Comparison of ENCODE assay signal across 9 mouse cellular contexts in genomic region chr11:62744103-62744502, GRCm38 (mm10). TPM values are rescaled to one million over a fixed set of nuclear protein-coding genes. Genes with fewer than 3 reads are reported as not detected.
A peak's percentile ranks its signal among the peaks of the same experiment; 100 is the strongest.
DNase-seq lines count a peak whose midpoint lies in the region; ATAC-seq and TF ChIP-seq lines count a peak whose summit lies in the region.
"Had no signal": no experiment of that assay in that cellular context is flagged by ENCODE, and none has a peak within 500 bp of the region (broad histone marks: within the 10 kb centered on the region; RNA-seq: fewer than 3 reads in every experiment).

No protein-coding gene starts in this region.

- 44% methylated on average over 5 of the region's 5 CpGs for WGBS in kidney, adult 2 months
- 49% methylated on average over 5 of the region's 5 CpGs for WGBS in limb, embryonic 10.5 days
- WGBS in neural tube, embryonic 15.5 days, result 50% methylated on average over 5 of the region's 5 CpGs

- H3ac ChIP-seq in C2C12 (ENCODE audit: control insufficient read depth, insufficient read length, low read depth), result no peak overlapping the region

- H3K9me3 ChIP-seq in limb, embryonic 10.5 days (replicated peaks), result no peaks in the 10 kb centered on the region
- no peaks in the 10 kb centered on the region for H3K9me3 ChIP-seq in neural tube, embryonic 15.5 days (replicated peaks)
- H3K9me3 ChIP-seq: stomach, embryonic 15.5 days had no signal

- TF ChIP-seq CTCF in C2C12 (IDR thresholded peaks at IDR 0.05; ENCODE audit: control insufficient read depth, insufficient read depth, insufficient read length), result peak; percentile 60
- TF ChIP-seq CTCF in kidney, adult 2 months (conservative IDR thresholded peaks at IDR 0.05; ENCODE audit: insufficient read depth, insufficient read length, low read depth, low read length), result peak; percentile 88

- no peak overlapping the region for H3K4me3 ChIP-seq in C2C12 (ENCODE audit: insufficient read depth, poor library complexity, severe bottlenecking)
- no peak overlapping the region for H3K4me3 ChIP-seq in kidney, adult 2 months (ENCODE audit: insufficient read depth, low read depth, low read length)
- no peak overlapping the region for H3K4me3 ChIP-seq in limb, embryonic 10.5 days
- no peak overlapping the region for H3K4me3 ChIP-seq in neural tube, embryonic 15.5 days (replicated peaks)
- H3K4me3 ChIP-seq: stomach, embryonic 15.5 days had no signal

- no peaks in the 10 kb centered on the region for H3K27me3 ChIP-seq in C2C12 (ENCODE audit: control insufficient read depth, insufficient read depth, insufficient read length)
- H3K27me3 ChIP-seq in kidney, adult 2 months (replicated peaks; ENCODE audit: control insufficient read depth, insufficient read depth, low read length), result no peaks in the 10 kb centered on the region
- H3K27me3 ChIP-seq in limb, embryonic 10.5 days (ENCODE audit: low read depth, poor library complexity, severe bottlenecking), result peaks cover 24% of the 10 kb centered on the region
- 0 out of 2 replicates have a peak, but pooled peaks cover 5% of the 10 kb centered on the region for H3K27me3 ChIP-seq in neural tube, embryonic 15.5 days (replicated peaks)

- no peaks in the 10 kb centered on the region for H3K79me2 ChIP-seq in C2C12 (ENCODE audit: control insufficient read depth, insufficient read depth)

- peak; percentile 23; the same call in 1 of the 2 replicates for ATAC-seq in neural tube, embryonic 15.5 days (ENCODE audit: low FRiP score)

- no peak overlapping the region for H3K9ac ChIP-seq in neural tube, embryonic 15.5 days (replicated peaks)
- H3K9ac ChIP-seq: stomach, embryonic 15.5 days had no signal

- no peaks in the 10 kb centered on the region for H3K79me3 ChIP-seq in C2C12 (ENCODE audit: low read depth)

- peak; percentile 77 for DNase-seq in ZHBTc4 (ENCODE audit: low read depth, low spot score)
- DNase-seq in cerebellum, postnatal 4 days (ENCODE audit: low spot score in 2 of 2), result peak; percentile 45 to 75
- peak; percentile 32 to 38 for DNase-seq in gastrocnemius, adult 8-10 months (ENCODE audit: low spot score in 2 of 2)
- peak; percentile 73 for DNase-seq in kidney, adult 2 months
- peak; percentile 82 for DNase-seq in limb, embryonic 10.5 days (ENCODE audit: low spot score)
- peak; percentile 73 for DNase-seq in thymus, postnatal 0 days (ENCODE audit: low spot score)

- no peak for TF ChIP-seq POLR2A in kidney, adult 2 months (IDR thresholded peaks at IDR 0.05; ENCODE audit: low read depth, low read length)

- no peak overlapping the region for H3K27ac ChIP-seq in kidney, adult 2 months (ENCODE audit: insufficient read depth, low read depth, low read length)
- H3K27ac ChIP-seq in limb, embryonic 10.5 days, result no peak overlapping the region
- no peak overlapping the region for H3K27ac ChIP-seq in neural tube, embryonic 15.5 days (replicated peaks)
- H3K27ac ChIP-seq: stomach, embryonic 15.5 days had no signal

- no peaks in the 10 kb centered on the region for H3K4me1 ChIP-seq in kidney, adult 2 months (ENCODE audit: control insufficient read depth, insufficient read depth, low read length)
- H3K4me1 ChIP-seq in limb, embryonic 10.5 days, result peaks cover 43% of the 10 kb centered on the region
- H3K4me1 ChIP-seq in neural tube, embryonic 15.5 days, result no peaks in the 10 kb centered on the region; the same call in 1 of the 2 replicates
- H3K4me1 ChIP-seq: stomach, embryonic 15.5 days had no signal

- H3K36me3 ChIP-seq in C2C12 (ENCODE audit: control insufficient read depth, insufficient read depth), result no peaks in the 10 kb centered on the region
- no peaks in the 10 kb centered on the region for H3K36me3 ChIP-seq in kidney, adult 2 months (ENCODE audit: control insufficient read depth, insufficient read depth, low read length)
- no peaks in the 10 kb centered on the region for H3K36me3 ChIP-seq in limb, embryonic 10.5 days
- H3K36me3 ChIP-seq in neural tube, embryonic 15.5 days, result no peaks in the 10 kb centered on the region
- H3K36me3 ChIP-seq: stomach, embryonic 15.5 days had no signal

- no peak overlapping the region for H3K4me2 ChIP-seq in neural tube, embryonic 15.5 days
- H3K4me2 ChIP-seq: stomach, embryonic 15.5 days had no signal

TF ChIP-seq in C2C12, 6 proteins besides CTCF, POLR2A, EP300 and RAD21:
- TF ChIP-seq MYOD1 (IDR thresholded peaks at IDR 0.05; ENCODE audit: control insufficient read depth, insufficient read length, low read depth) (no peak), MYOG (IDR thresholded peaks at IDR 0.05; ENCODE audit: control insufficient read depth, extremely low read depth, insufficient read length) (no peak), USF1 (IDR thresholded peaks at IDR 0.05; ENCODE audit: low read depth) (no peak), CEBPB (IDR thresholded peaks at IDR 0.05; ENCODE audit: low read depth) (no peak), MAX (IDR thresholded peaks at IDR 0.05) (no peak), FOSL1 (IDR thresholded peaks at IDR 0.05; ENCODE audit: insufficient read depth, low read length, poor library complexity, severe bottlenecking) (no peak)
TF ChIP-seq in C2C12: peak in this region for 0.

RNA-seq across cellular contexts. Expression of gene Gm10428, which starts 8.8 kb away (rescaled TPM):
- not detected for polyA plus RNA-seq in C2C12 (2012; fragmentation: generic; extraction: Trizol)
- total RNA-seq in gastrocnemius, adult 8-10 months (2022), result not detected
- not detected in 2 replicates for polyA plus RNA-seq in kidney, adult 2 months (2012; rRNA removed)
- polyA plus RNA-seq in limb, embryonic 10.5 days (2016; fragmentation: Nextera tagmentation; extraction: Ambion mirVana), result not detected in 2 replicates
- not detected in 2 replicates for polyA plus RNA-seq in neural tube, embryonic 15.5 days (2015; fragmentation: Nextera tagmentation; extraction: Ambion mirVana)
- not detected in 2 replicates for polyA plus RNA-seq in thymus, postnatal 0 days (2015; fragmentation: Nextera tagmentation; extraction: Ambion mirVana)
- polyA plus RNA-seq: stomach, embryonic 15.5 days had no signal

RNA-seq across cellular contexts. Expression of gene Zfp287, which starts 12.4 kb away (rescaled TPM):
- 1.2 TPM for polyA plus RNA-seq in C2C12 (2012; fragmentation: generic; extraction: Trizol)
- 1 to 10 TPM in 1 of 4 experiments, under 1 TPM in 3; 0.48 to 1.4 (median 0.73) TPM for total RNA-seq in gastrocnemius, adult 8-10 months (2022)
- polyA plus RNA-seq in kidney, adult 2 months (2012; rRNA removed), result 1.2 TPM in 2 replicates
- polyA plus RNA-seq in limb, embryonic 10.5 days (2016; fragmentation: Nextera tagmentation; extraction: Ambion mirVana), result 11.8 and 15.7 TPM in 2 replicates
- 16.5 and 18.0 TPM in 2 replicates for polyA plus RNA-seq in neural tube, embryonic 15.5 days (2015; fragmentation: Nextera tagmentation; extraction: Ambion mirVana)
- 3.0 and 3.2 TPM in 2 replicates for polyA plus RNA-seq in thymus, postnatal 0 days (2015; fragmentation: Nextera tagmentation; extraction: Ambion mirVana)

RNA-seq across cellular contexts. Expression of gene Zfp286, which starts 45.2 kb away (rescaled TPM):
- not detected for polyA plus RNA-seq in C2C12 (2012; fragmentation: generic; extraction: Trizol)
- total RNA-seq in gastrocnemius, adult 8-10 months (2022), result 1 to 10 TPM; 1.4 to 1.7 (median 1.6) TPM
- polyA plus RNA-seq in kidney, adult 2 months (2012; rRNA removed), result 0.42 and 0.83 TPM in 2 replicates
- polyA plus RNA-seq in limb, embryonic 10.5 days (2016; fragmentation: Nextera tagmentation; extraction: Ambion mirVana), result 22.4 and 29.8 TPM in 2 replicates
- 25.0 and 25.3 TPM in 2 replicates for polyA plus RNA-seq in neural tube, embryonic 15.5 days (2015; fragmentation: Nextera tagmentation; extraction: Ambion mirVana)
- polyA plus RNA-seq in thymus, postnatal 0 days (2015; fragmentation: Nextera tagmentation; extraction: Ambion mirVana), result 16.4 and 18.9 TPM in 2 replicates
